Mouse (Mus musculus): ENCODE measurements at regions not wholly inside any gene's neighbourhood (a gene's known extent, or its start where the extent isn't known, plus 50 kb on each side); places are given as distances from the start of the nearest gene placed in this dataset.

DNA sequence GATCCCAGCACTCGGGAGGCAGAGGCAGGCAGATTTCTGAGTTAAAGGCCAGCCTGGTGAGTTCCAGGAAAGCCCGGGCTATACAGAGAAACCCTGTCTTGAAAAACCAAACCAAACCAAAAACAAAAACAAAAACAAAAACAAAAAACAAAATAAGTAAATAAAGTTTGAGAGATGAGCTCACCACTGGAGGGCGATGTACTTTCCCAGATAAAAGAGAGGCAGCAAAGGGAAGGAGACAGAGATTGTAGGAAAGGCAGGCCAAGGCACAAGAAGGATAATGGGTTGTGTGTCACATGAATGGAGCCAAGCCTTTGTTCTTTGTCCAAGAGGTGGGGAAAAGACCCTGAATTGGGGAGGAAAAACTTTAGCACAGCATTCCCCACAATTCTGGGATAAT is 67.6 kb upstream of the Tmem92 start:
- TF ChIP-seq CTCF (IDR thresholded peaks at IDR 0.05; ENCODE audit: low read depth), result no peak
- TF ChIP-seq EP300 (optimal IDR thresholded peaks at IDR 0.05), result no peak
